Mouse (Mus musculus): ENCODE measurements around the gene Nupl1.

- no peak for TF ChIP-seq CTCF (IDR thresholded peaks at IDR 0.05; ENCODE audit: low read depth, low read length)
- TF ChIP-seq POLR2A (IDR thresholded peaks at IDR 0.05; ENCODE audit: borderline replicate concordance, low read depth, low read length): no peak
Observed at GRCm38 (mm10) chr14:60216125-60216524, 35.1 kb downstream of the Nupl1 start.
